Mouse (Mus musculus): ENCODE results near the gene Tmem150a. TPM values are rescaled to one million over a fixed set of nuclear protein-coding genes. Genes with fewer than 3 reads are reported as not detected.

Tmem150a gene
- polyA plus RNA-seq, 1 experiment from 2014 or later = 14.7 TPM

Other genes starting within 250 kb of the Tmem150a start
- gene Atoh8, start 119.9 kb upstream of the Tmem150a start, polyA plus RNA-seq (2015; fragmentation: Nextera tagmentation; extraction: Ambion mirVana) = 18.0 and 18.4 TPM in 2 replicates
- gene Sftpb, start 50.8 kb upstream of the Tmem150a start, polyA plus RNA-seq (2015; fragmentation: Nextera tagmentation; extraction: Ambion mirVana) = not detected in 2 replicates
- gene Usp39, start 10.3 kb upstream of the Tmem150a start, polyA plus RNA-seq (2015; fragmentation: Nextera tagmentation; extraction: Ambion mirVana) = 39.4 and 39.5 TPM in 2 replicates
- gene 0610030E20Rik, start 8.1 kb upstream of the Tmem150a start, polyA plus RNA-seq (2015; fragmentation: Nextera tagmentation; extraction: Ambion mirVana) = 33.0 and 36.0 TPM in 2 replicates
- gene Rnf181, start 11.5 kb downstream of the Tmem150a start, polyA plus RNA-seq (2015; fragmentation: Nextera tagmentation; extraction: Ambion mirVana) = 106 and 120 TPM in 2 replicates
- gene Vamp5, start 25.0 kb downstream of the Tmem150a start, polyA plus RNA-seq (2015; fragmentation: Nextera tagmentation; extraction: Ambion mirVana) = 27.9 and 29.0 TPM in 2 replicates
- 177 and 183 TPM in 2 replicates for gene Vamp8, start 35.3 kb downstream of the Tmem150a start, polyA plus RNA-seq (2015; fragmentation: Nextera tagmentation; extraction: Ambion mirVana)
- gene Ggcx, start 58.9 kb downstream of the Tmem150a start, polyA plus RNA-seq (2015; fragmentation: Nextera tagmentation; extraction: Ambion mirVana) = 39.0 and 42.6 TPM in 2 replicates
- 294 and 307 TPM in 2 replicates for gene Mat2a, start 84.1 kb downstream of the Tmem150a start, polyA plus RNA-seq (2015; fragmentation: Nextera tagmentation; extraction: Ambion mirVana)
- 0.18 and 0.49 TPM in 2 replicates for gene Sh2d6, start 166.3 kb downstream of the Tmem150a start, polyA plus RNA-seq (2015; fragmentation: Nextera tagmentation; extraction: Ambion mirVana)
- gene Capg, start 188.9 kb downstream of the Tmem150a start, polyA plus RNA-seq (2015; fragmentation: Nextera tagmentation; extraction: Ambion mirVana) = 122 and 132 TPM in 2 replicates
- 18.8 and 23.9 TPM in 2 replicates for gene Elmod3, start 243.0 kb downstream of the Tmem150a start, polyA plus RNA-seq (2015; fragmentation: Nextera tagmentation; extraction: Ambion mirVana)
- gene Retsat, start 243.0 kb downstream of the Tmem150a start, polyA plus RNA-seq (2015; fragmentation: Nextera tagmentation; extraction: Ambion mirVana) = 18.1 and 18.7 TPM in 2 replicates